2 mouse cellular contexts compared by ENCODE assay signal in genomic region chr8:13107990-13108638, GRCm38 (mm10).
TF ChIP-seq lines count a peak whose summit lies in the region.

No protein-coding gene starts in this region.

TF ChIP-seq in MEL, 35 proteins besides CTCF, POLR2A, EP300 and RAD21 (continued from another document):
- TF ChIP-seq HCFC1 (IDR thresholded peaks at IDR 0.05; ENCODE audit: low read depth, low read length) (no peak; the same call in 1 of the 2 replicates), ETS1 (IDR thresholded peaks at IDR 0.05; ENCODE audit: low read depth, low read length) (peak; percentile 78), TBP (IDR thresholded peaks at IDR 0.05; ENCODE audit: low read depth, low read length) (0 out of 2 replicates have a peak, but pooled peaks have one; percentile 27), MYB (IDR thresholded peaks at IDR 0.05; ENCODE audit: low read depth, low read length) (peak; percentile 57), SIN3A (IDR thresholded peaks at IDR 0.05; ENCODE audit: low read length) (peak; percentile 77), POLR2AphosphoS2 (IDR thresholded peaks at IDR 0.05; ENCODE audit: low read length) (no peak; the same call in 1 of the 2 replicates), GATA1 (IDR thresholded peaks at IDR 0.05; ENCODE audit: low read depth, low read length) (peak; percentile 93), TCF12 (IDR thresholded peaks at IDR 0.05; ENCODE audit: low read depth, low read length) (peak; percentile 95), ZMIZ1 (IDR thresholded peaks at IDR 0.05; ENCODE audit: low read depth, low read length) (0 out of 2 replicates have a peak, but pooled peaks have one; percentile 18), MAX (IDR thresholded peaks at IDR 0.05; ENCODE audit: low read length) (peak; percentile 60; the same call in 1 of the 2 replicates), ZNF384 (IDR thresholded peaks at IDR 0.05; ENCODE audit: low read depth, low read length) (no peak; the same call in 1 of the 2 replicates), TAL1 (IDR thresholded peaks at IDR 0.05; ENCODE audit: low read length) (peak; percentile 90), MXI1 (IDR thresholded peaks at IDR 0.05; ENCODE audit: low read depth, low read length) (peak; percentile 57), MYC (IDR thresholded peaks at IDR 0.05; ENCODE audit: low read depth, low read length) (0 out of 2 replicates have a peak, but pooled peaks have one; percentile 8), MAZ (IDR thresholded peaks at IDR 0.05; ENCODE audit: low read depth, low read length) (no peak)

TF ChIP-seq in myocyte, 11 proteins besides CTCF, POLR2A, EP300 and RAD21 (continued from another document):
- TF ChIP-seq E2F4 (IDR thresholded peaks at IDR 0.05; ENCODE audit: insufficient read depth): no peak
- no peak for TF ChIP-seq MAX (IDR thresholded peaks at IDR 0.05; ENCODE audit: low read depth)
- no peak for TF ChIP-seq USF1 (IDR thresholded peaks at IDR 0.05; ENCODE audit: low read depth)
- TF ChIP-seq MYOD1 (IDR thresholded peaks at IDR 0.05; ENCODE audit: control insufficient read depth in 1 of 3, insufficient read length in 2 of 3, low read depth in 2 of 3): no peak
